Mouse (Mus musculus) embryonic fibroblast, embryonic 13.5 days (primary cell): Measurements from ENCODE around the gene Cask.

ENCODE experiments used
- CTCF ChIP-seq: IDR thresholded peaks from 2 replicates; pipeline ENCODE4 v1.5.1; 2011; ENCODE audit warnings: mild to moderate bottlenecking, control low read depth, low read length, moderate library complexity, borderline replicate concordance; ENCODE audit not compliant: insufficient read depth
- POLR2A ChIP-seq: IDR thresholded peaks from 2 replicates; pipeline ENCODE4 v1.6.1; 2011; ENCODE audit warnings: low read depth, mild to moderate bottlenecking, control low read depth, low read length, moderate library complexity

DNA sequence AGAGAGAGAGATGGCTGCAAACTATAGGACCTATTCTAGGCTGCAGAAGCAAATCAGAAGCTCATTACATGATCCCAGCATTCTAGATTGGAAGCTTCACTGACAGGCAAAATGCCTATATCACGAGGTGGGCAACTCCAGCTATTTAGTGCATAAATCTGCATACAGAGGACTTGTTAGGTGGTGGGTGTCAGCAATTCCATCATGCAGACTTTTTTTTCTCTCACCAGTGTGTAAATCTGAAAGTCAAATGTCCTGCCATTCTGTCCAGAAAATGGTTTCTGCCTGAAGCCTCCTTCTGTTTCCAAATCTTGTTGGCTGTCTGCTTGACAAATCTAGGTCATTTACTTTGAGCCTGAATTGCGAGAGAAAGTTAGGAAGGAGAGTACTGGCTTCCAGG is 373.6 kb downstream of the Cask start:
- TF ChIP-seq CTCF (no peak), POLR2A (no peak)
